Mouse (Mus musculus): ENCODE data around the gene Ccdc125.

DNA sequence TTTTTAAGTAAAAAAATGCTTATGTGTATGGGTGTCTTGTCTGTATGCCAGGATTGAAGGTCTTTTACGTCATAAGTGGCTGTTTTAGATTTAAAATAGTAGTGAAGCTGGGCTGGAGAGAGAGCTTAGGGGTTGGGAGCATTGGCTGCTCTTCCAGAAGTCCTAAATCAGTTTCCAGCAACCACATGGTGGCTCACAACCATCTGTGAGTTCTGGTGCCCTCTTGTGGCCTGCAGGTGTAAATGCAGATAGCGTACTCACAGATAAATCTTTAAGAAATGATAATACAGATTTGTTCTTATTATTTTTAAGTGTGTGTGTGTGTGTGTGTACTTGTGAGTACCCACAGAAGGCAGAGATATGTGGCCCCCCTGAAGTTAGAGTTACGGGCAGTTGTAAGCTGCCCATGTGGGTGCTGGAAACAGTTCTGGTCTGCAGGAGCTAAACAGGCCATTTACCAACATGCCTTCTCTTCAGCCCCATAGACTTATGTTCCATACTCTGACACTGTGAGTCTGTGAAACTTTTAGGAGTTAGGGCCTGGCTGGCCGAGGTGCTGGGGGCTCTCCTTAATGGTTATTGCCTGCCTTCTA is 9.6 kb upstream of the Ccdc125 start:
- no peak for TF ChIP-seq GATA1 (IDR thresholded peaks at IDR 0.05; ENCODE audit: borderline replicate concordance, low read length)
- TF ChIP-seq FLI1 (IDR thresholded peaks at IDR 0.05; ENCODE audit: low read length): no peak
